Mouse (Mus musculus): ENCODE data around the gene Arl6. TPM values are rescaled to one million over a fixed set of nuclear protein-coding genes. Genes with fewer than 3 reads are reported as not detected.

Gene Arl6
- total and polyA plus RNA-seq, 3 experiments, result 0.23 to 0.77 TPM; not detected in 1

DNA sequence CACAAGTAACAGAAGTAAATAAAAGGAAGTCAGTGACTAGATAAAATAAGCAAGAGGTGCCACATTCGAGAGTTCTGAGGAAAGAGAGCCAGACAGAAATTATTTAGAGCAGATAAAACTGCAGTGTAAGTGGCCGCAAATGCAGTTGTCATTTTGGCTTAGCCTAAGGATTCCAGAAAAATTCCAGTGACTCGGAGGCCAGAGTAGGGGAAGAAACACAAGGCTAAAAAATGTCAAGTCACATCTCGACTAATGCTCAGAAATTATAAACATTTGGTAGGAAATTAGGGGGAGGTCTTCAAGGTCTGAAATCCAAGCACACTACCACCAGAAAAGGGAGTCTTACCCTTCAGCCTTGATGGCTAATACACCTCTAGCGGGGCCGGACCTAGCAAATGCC, 48.4 kb downstream of the Arl6 start:
- TF ChIP-seq RCOR1 (conservative IDR thresholded peaks at IDR 0.05; ENCODE audit: low read depth, low read length) (no peak), SIN3A (IDR thresholded peaks at IDR 0.05; ENCODE audit: low read length) (no peak), TCF12 (IDR thresholded peaks at IDR 0.05; ENCODE audit: low read depth, low read length) (no peak), USF2 (conservative IDR thresholded peaks at IDR 0.05; ENCODE audit: low read depth, low read length) (no peak), POLR2A (IDR thresholded peaks at IDR 0.05; ENCODE audit: low read depth, low read length) (no peak), USF1 (IDR thresholded peaks at IDR 0.05; ENCODE audit: low read depth, low read length) (no peak), IRF4 (IDR thresholded peaks at IDR 0.05; ENCODE audit: low read depth, low read length) (no peak), ZKSCAN1 (IDR thresholded peaks at IDR 0.05; ENCODE audit: borderline replicate concordance, low read depth, low read length) (no peak), POLR2AphosphoS2 (IDR thresholded peaks at IDR 0.05; ENCODE audit: low read depth, low read length) (no peak), MAZ (IDR thresholded peaks at IDR 0.05; ENCODE audit: low read depth, low read length) (no peak), SMC3 (IDR thresholded peaks at IDR 0.05; ENCODE audit: low read depth, low read length) (no peak), ELF1 (IDR thresholded peaks at IDR 0.05; ENCODE audit: low read depth, low read length) (no peak)
- H3K4me2 ChIP-seq (ENCODE audit: insufficient read depth, low read depth, poor library complexity, severe bottlenecking), result no peak overlapping the region
- no peak overlapping the region for H3K4me3 ChIP-seq (replicated peaks in 1 of 3; ENCODE audit: low read depth in 2 of 3, low read length in 2 of 3, poor library complexity in 1 of 3)
- in situ Hi-C loops (cut with MboI; ENCODE audit: low pct_ligation_motif_present, low pct_unique_long_range_greater_than_20kb, low sequenced_read_pairs), result no loop called here
- peaks cover 4% of the 10 kb centered on the region for H3K9me3 ChIP-seq (replicated peaks; ENCODE audit: low read length)
- H3K4me1 ChIP-seq (ENCODE audit: control insufficient read depth in 1 of 2, insufficient read depth in 2 of 2), result peaks cover 2 to 8% of the 10 kb centered on the region in 2 experiments
- H3K79me2 ChIP-seq (replicated peaks; ENCODE audit: control insufficient read depth, extremely low read depth, insufficient read depth, poor library complexity, severe bottlenecking), result no peaks in the 10 kb centered on the region
- H3K27ac ChIP-seq (ENCODE audit: insufficient read depth, low read depth), result no peak overlapping the region
- no peaks in the 10 kb centered on the region for H3K27me3 ChIP-seq (replicated peaks)
- DNase-seq (ENCODE audit: extremely low read depth), result no peak
- dilution Hi-C loops (cut with MboI; ENCODE audit: extremely low pct_ligation_motif_present, extremely low pct_unique_long_range_greater_than_20kb, low sequenced_read_pairs), result no loop called here
- H3K36me3 ChIP-seq (replicated peaks in 1 of 2; ENCODE audit: control insufficient read depth in 1 of 2, insufficient read depth in 1 of 2, low read length in 1 of 2), result no peaks in the 10 kb centered on the region
- H3K9ac ChIP-seq (ENCODE audit: insufficient read depth, low read depth), result no peak overlapping the region

DNA sequence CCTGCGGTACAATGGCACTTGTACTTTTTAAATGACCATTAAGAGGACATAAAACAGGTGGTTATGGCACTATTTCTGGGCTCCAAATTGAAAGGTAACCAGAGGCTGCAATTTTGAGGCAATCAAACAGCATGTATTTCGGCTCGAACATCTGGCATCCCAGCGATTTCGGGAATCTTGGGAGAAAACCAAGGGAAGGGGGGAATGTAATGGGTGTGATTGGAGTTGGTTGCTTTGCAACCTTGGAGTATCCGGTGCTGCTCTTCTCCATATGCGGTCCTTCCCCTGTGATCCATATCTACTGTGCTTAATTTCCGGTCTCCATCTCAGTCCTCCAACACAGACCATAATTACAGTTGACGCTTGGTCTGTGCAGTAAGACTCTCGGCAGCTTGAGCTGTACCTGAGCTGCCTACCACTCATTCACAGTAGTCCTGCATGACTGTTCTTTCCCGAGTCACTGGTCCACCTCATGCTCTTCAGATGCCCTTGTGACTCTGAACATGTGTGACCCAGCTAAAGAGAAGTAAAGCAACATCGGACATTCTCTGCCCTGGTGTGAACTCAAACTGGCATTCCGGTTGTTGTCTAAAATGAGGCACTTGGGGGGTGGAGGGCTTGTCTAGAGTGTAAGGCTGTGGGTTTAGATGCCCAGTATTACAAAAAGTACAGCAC, 50.7 kb downstream of the Arl6 start:
- in situ Hi-C loops (cut with MboI; ENCODE audit: low pct_ligation_motif_present, low pct_unique_long_range_greater_than_20kb, low sequenced_read_pairs) (no loop called here), dilution Hi-C loops (cut with MboI; ENCODE audit: extremely low pct_ligation_motif_present, extremely low pct_unique_long_range_greater_than_20kb, low sequenced_read_pairs) (no loop called here)
- Histone ChIP-seq H3K27me3 (replicated peaks) (no peaks in the 10 kb centered on the region), H3K4me3 (replicated peaks in 1 of 3; ENCODE audit: low read depth in 2 of 3, low read length in 2 of 3, poor library complexity in 1 of 3) (no peak overlapping the region), H3K4me2 (ENCODE audit: insufficient read depth, low read depth, poor library complexity, severe bottlenecking) (no peak overlapping the region), H3K36me3 (replicated peaks in 1 of 2; ENCODE audit: control insufficient read depth in 1 of 2, insufficient read depth in 1 of 2, low read length in 1 of 2) (no peaks in the 10 kb centered on the region), H3K9me3 (replicated peaks; ENCODE audit: low read length) (peaks cover under 1% of the 10 kb centered on the region), H3K4me1 (ENCODE audit: control insufficient read depth in 1 of 2, insufficient read depth in 2 of 2) (peaks cover 6 to 19% of the 10 kb centered on the region in 2 experiments), H3K27ac (ENCODE audit: insufficient read depth, low read depth) (no peak overlapping the region), H3K9ac (ENCODE audit: insufficient read depth, low read depth) (no peak overlapping the region), H3K79me2 (replicated peaks; ENCODE audit: control insufficient read depth, extremely low read depth, insufficient read depth, poor library complexity, severe bottlenecking) (no peaks in the 10 kb centered on the region)
- no peak for DNase-seq (ENCODE audit: extremely low read depth)
- TF ChIP-seq ETS1 (conservative IDR thresholded peaks at IDR 0.05; ENCODE audit: low read depth, low read length) (no peak), PAX5 (IDR thresholded peaks at IDR 0.05; ENCODE audit: low read length) (no peak), HCFC1 (IDR thresholded peaks at IDR 0.05; ENCODE audit: low read depth, low read length) (no peak), MEF2A (IDR thresholded peaks at IDR 0.05; ENCODE audit: borderline replicate concordance, low read depth, low read length) (no peak), JUN (IDR thresholded peaks at IDR 0.05; ENCODE audit: insufficient read depth, low read depth, low read length) (no peak), CHD1 (IDR thresholded peaks at IDR 0.05; ENCODE audit: low read depth, low read length) (no peak), CHD2 (IDR thresholded peaks at IDR 0.05; ENCODE audit: low read length) (no peak), E2F4 (IDR thresholded peaks at IDR 0.05; ENCODE audit: insufficient replicate concordance, low read depth, low read length) (no peak), UBTF (IDR thresholded peaks at IDR 0.05; ENCODE audit: low read depth, low read length) (no peak), RCOR1 (conservative IDR thresholded peaks at IDR 0.05; ENCODE audit: low read depth, low read length) (no peak), SMC3 (IDR thresholded peaks at IDR 0.05; ENCODE audit: low read depth, low read length) (no peak), USF1 (IDR thresholded peaks at IDR 0.05; ENCODE audit: low read depth, low read length) (no peak), USF2 (conservative IDR thresholded peaks at IDR 0.05; ENCODE audit: low read depth, low read length) (no peak), ZNF384 (IDR thresholded peaks at IDR 0.05; ENCODE audit: low read depth, low read length) (no peak), IRF4 (IDR thresholded peaks at IDR 0.05; ENCODE audit: low read depth, low read length) (no peak), MYC (IDR thresholded peaks at IDR 0.05; ENCODE audit: low read depth, low read length) (no peak)

Data from CH12.LX (cell line).